Mouse (Mus musculus) inflammation-experienced regulatory T-cells, adult 16 weeks (primary cell): ENCODE measurements around the gene Crnn. TPM values are rescaled to one million over a fixed set of nuclear protein-coding genes. Genes with fewer than 3 reads are reported as not detected.

Experiments used
- polyA plus RNA-seq: library from polyadenylated mRNA; unstranded; fragments of 100-300 nt; shearing (Covaris generic); gene quantifications from one replicate; pipeline ENCODE4 v1.2.1, GENCODE M21; 2017

The Crnn gene
- polyA plus RNA-seq: not detected

DNA sequence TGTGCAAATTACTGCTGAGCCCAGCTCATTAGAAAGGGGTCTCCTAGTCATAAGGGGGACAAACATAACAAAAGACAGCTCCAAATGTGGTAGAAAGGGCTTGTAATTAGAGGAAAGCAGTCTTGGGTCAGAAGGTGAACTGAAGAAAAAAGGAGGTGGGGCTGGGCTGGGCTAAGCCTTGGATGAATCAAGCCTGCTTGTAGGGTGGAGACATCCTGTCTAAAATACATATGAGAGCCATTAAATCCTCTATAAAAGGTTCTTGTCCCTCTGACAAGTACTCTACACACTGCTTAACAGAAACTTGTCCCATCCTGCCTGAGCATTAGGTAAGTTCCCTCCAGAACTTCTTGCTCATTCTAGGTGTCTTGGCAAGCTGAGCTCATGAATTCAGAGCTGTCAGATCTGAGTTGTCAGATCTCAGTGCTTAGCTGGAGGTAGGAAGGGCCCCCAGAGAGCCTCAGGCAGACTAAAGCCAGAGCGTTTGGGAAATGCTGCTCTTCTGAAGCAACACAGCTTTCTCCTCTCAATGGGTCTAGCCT, at the start of gene Crnn:
Gene Crnn (plus strand): TSS at position 278 of the 542 bp plus-strand sequence.

DNA sequence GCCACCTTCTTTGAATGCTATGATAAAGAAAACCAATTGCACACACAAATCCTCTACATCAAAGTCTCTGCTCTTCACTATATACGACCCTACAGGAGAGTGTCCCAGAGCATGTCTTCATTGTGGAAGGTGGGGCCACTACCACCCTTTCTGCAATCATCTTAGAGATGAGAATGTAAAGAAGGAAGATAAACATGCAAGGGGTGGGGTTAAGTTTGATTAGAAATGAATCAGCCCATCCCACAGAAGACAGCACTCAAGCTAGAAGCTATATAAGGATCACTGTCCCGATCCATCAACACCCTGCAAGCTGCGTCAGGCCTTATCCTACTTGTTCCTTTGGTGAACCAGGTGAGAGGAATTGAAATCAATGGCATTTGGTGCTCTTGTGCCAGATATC, 52.4 kb downstream of the Crnn start, which contains the start of gene Flg2:
Gene Flg2 (plus strand): TSS at position 301 of the 400 bp plus-strand sequence.

Other genes starting within 250 kb of the Crnn start
- not detected for gene Lce3a, start 218.6 kb upstream of the Crnn start, polyA plus RNA-seq
- not detected for gene Lce3b, start 211.8 kb upstream of the Crnn start, polyA plus RNA-seq
- gene Lce3c, start 200.3 kb upstream of the Crnn start, polyA plus RNA-seq: not detected
- not detected for gene Lce3d, start 187.4 kb upstream of the Crnn start, polyA plus RNA-seq
- gene Lce3e, start 177.7 kb upstream of the Crnn start, polyA plus RNA-seq: not detected
- not detected for gene Lce3f, start 152.6 kb upstream of the Crnn start, polyA plus RNA-seq
- not detected for gene Crct1, start 129.1 kb upstream of the Crnn start, polyA plus RNA-seq
- not detected for gene Lce1m, start 125.7 kb upstream of the Crnn start, polyA plus RNA-seq
- gene Gm4858, start 76.0 kb upstream of the Crnn start, polyA plus RNA-seq: 0.74 TPM
- not detected for gene Flg2, start 52.5 kb downstream of the Crnn start, polyA plus RNA-seq
- gene Flg, start 128.7 kb downstream of the Crnn start, polyA plus RNA-seq: not detected
- not detected for gene Hrnr, start 175.0 kb downstream of the Crnn start, polyA plus RNA-seq
- not detected for gene Rptn, start 248.9 kb downstream of the Crnn start, polyA plus RNA-seq